Mouse (Mus musculus) inflammation-experienced regulatory T-cells, adult 6 months (primary cell): ENCODE measurements around the gene Gcsh. TPM values are rescaled to one million over a fixed set of nuclear protein-coding genes. Genes with fewer than 3 reads are reported as not detected.

Experiments used
- ATAC-seq: one replicate; pipeline ENCODE4 v1.8.0; 2017
- polyA plus RNA-seq, 3 experiments: library from polyadenylated mRNA; unstranded; fragments of 100-300 nt; shearing (Covaris generic); gene quantifications; one replicate each; pipeline ENCODE4 v1.2.1; 2017

The Gcsh gene
- 10 to 100 TPM; 23.8 to 29.5 (median 24.6) TPM for polyA plus RNA-seq

DNA sequence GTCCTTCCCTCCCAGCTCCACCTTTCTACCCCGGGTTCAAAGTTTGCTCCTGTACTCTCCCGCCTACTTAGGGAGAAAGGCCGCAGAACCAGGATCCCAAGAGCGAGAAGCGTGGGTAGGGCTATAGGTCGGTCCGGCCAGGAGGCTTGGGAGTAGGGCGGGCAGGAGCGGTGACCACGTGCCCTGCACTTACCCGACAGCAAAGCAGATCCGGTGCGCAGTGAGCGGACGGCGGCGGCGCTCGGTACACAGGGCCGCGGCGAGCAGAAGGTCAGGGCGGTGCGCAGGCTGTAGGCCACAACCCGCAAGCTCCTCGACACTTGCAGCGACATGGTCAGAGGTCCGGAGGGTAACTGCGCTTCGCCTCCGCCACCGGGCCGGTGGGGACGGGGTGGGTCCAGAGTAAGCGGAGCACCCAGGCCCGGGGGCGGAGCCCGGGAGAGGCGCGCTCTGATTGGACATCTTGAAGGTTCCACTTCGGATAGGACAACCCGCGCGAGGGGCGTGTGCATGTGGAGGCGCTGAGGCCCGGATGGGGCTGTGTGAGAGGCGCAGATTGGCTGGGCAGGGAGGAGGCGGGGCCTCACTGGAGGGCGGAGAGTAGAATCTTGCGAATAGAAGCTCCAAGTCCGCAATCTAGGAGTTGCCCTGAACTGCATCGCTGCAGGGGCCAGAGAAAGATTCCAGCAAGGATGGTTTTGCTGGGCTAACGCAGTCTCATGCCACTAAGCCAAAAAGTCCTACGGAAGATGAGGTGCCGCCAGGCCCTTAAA is at the start of gene Gcsh:
TSS of gene Gcsh (minus strand) at position 443 of the 773 bp plus-strand sequence.
- ATAC-seq = peak; percentile 99

- ATAC-seq = no peak
Observed at GRCm38 (mm10) chr8:117039843-117040242, 46.5 kb upstream of the Gcsh start.

DNA sequence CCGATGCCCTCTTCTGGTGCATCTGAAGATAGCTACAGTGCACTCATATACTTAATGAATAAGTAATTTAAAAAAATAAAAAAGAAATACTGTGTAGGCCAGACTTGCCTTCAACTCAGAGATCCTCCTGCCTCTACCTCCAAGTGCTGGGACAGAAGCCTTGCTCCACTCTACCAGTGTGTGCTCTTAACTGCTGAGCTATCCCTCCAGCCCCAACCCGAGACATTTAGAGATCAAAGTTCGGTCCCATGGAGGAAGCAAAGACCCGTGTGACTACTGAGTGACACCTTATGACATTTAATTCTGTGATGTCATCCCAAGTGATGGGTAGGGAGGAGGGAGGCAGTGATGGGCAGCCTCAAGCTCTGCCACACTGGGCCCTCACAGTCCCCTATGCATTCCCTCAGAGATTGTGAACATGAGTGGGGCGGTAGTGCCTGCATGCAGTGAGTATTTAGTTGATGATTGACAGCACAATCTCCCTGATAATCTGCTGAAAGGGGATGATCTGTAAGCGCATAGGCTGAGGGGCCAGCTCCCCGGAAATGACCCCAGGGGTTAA is 44.1 kb upstream of the Gcsh start:
- ATAC-seq = no peak

GRCm38 (mm10) chr8:117033393-117033792 is 40.1 kb upstream of the Gcsh start:
- peak; percentile 72 for ATAC-seq

- no peak for ATAC-seq
Observed at GRCm38 (mm10) chr8:117032609-117033008, 39.3 kb upstream of the Gcsh start.

- ATAC-seq = no peak
Observed at GRCm38 (mm10) chr8:117031476-117031875, 38.1 kb upstream of the Gcsh start.

- ATAC-seq = no peak
Observed at GRCm38 (mm10) chr8:117028686-117029085, 35.3 kb upstream of the Gcsh start.

- ATAC-seq = no peak
Observed at GRCm38 (mm10) chr8:117027601-117028000, 34.3 kb upstream of the Gcsh start.

- ATAC-seq = no peak
Observed at GRCm38 (mm10) chr8:117022297-117022993, 29.1 kb upstream of the Gcsh start.

GRCm38 (mm10) chr8:117019323-117020275 is 26.3 kb upstream of the Gcsh start:
- no peak for ATAC-seq

- ATAC-seq = no peak
Observed at GRCm38 (mm10) chr8:117017896-117018295, 24.6 kb upstream of the Gcsh start.

DNA sequence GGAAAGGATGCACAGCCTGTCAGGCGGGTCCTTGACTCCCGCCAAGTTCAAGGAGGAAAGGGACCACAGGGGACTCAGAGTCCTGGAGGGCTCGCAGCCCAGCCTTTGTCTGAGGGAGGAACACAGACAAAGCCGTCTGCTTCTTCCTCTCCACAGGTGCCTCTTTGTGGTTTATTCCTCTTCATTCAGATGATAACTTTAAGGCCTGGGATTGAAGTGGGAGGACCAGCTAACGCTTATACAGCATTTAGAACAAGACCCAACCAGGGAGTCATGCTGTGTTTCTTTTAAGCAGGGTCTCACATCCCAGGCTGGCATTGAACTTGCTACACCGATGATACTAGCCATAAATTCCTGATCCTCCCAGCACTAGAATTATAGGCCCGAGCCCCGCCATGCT is 23.7 kb upstream of the Gcsh start:
- ATAC-seq = no peak

DNA sequence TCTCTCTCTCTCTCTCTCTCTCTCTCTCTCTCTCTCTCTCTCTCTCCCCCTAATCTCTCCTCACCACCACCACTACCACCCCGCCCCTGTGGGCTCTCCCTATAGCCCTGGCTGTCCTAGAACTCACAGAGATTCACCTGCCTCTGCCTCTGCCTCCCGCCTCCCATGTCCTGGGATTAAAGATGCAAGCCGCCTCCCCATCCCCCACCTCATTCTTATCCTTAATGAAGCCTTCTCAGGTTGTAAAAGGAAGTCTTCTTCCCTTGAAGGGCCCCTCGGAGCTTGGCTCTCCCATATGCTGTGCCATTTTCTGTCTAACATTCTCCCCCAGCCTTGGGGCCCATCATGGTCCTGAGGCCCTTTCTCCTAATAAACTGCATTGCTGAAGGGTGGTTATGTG is 22.3 kb upstream of the Gcsh start:
- no peak for ATAC-seq

- no peak for ATAC-seq
Observed at GRCm38 (mm10) chr8:117011366-117011765, 18.0 kb upstream of the Gcsh start.

- ATAC-seq = no peak
Observed at GRCm38 (mm10) chr8:116994016-116994716, 829 bp upstream of the Gcsh start.

DNA sequence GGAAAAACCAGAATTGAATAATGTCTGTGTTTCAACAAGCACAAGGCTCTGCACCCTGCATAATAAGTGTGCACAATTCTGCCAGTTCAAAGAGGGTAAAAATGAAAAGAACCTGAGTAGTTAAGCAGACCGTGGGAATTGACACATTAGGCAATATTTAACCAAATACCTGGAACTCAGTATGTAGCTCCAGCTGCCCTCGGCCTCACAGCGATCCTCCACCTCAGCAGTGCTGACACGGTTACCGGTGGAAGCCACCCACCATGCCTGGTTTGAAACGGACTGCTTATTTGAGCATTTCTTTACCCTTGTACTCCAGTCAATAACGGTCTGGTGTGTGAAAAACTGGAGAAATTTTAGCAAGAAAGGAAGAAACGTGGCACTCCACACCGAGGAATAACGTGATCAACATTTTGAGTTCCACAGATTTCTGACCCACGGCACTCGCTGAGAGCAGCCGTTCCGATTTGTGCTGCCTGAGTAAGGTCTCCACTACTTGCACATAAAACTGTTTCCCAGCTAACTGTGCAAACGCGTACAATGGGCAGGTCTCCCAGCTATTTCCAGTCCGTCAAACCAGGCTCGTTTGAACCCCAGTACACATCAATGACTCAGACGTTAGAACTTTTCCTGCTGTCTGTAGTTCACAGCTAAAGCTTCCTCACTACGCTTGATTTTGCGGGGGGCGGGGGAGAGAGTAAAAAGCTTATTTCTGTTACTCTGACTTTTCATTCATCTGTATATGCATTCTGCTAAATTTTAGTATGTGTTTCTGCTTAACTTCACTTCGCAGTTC is 963 bp downstream of the Gcsh start:
- ATAC-seq = peak; percentile 10

GRCm38 (mm10) chr8:116991241-116991640 is 2.1 kb downstream of the Gcsh start:
- no peak for ATAC-seq

GRCm38 (mm10) chr8:116989842-116990241 is 3.5 kb downstream of the Gcsh start:
- no peak for ATAC-seq

DNA sequence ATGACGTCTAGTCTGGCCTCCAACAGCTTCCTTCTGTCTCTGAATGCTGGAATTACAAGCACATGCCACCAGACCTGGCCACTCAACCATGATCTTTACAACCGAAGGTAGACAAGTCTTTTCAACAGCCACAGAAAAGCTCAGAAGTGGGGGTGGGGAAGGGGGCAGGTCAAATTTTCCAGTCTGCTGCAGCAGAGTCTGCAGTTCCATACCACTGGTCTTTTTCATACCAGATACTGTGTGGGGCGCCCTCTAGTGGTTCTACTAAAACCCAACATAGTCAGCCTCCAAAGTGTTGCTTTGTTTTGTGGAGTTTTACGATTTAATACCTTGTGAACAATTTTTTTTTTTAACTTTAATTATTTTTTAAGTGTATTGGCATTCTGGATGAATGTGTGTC is 13.2 kb downstream of the Gcsh start:
- ATAC-seq = peak; percentile 15

- ATAC-seq = peak; percentile 95
Observed at GRCm38 (mm10) chr8:116978631-116979256, 14.6 kb downstream of the Gcsh start, which contains the start of gene 1700030J22Rik. 1700030J22Rik (minus strand) TSS chr8:116978959.
